Mouse (Mus musculus): ENCODE measurements around the gene Asb3.

The Asb3 gene

GRCm38 (mm10) chr11:30885171-30885871 lies at the start of gene Asb3, which contains the start of gene Gpr75:
TSS of gene Asb3 (plus strand) at chr11:30885416.
TSS of gene Gpr75 (plus strand) at chr11:30885358.
- DNase-seq (ENCODE audit: low read depth, low spot score) = no peak

- no peak for DNase-seq (ENCODE audit: low read depth, low spot score)
Observed at GRCm38 (mm10) chr11:30838793-30839192, 46.4 kb upstream of the Asb3 start.

- no peak for DNase-seq (ENCODE audit: low read depth, low spot score)
Observed at GRCm38 (mm10) chr11:30844355-30844754, 40.9 kb upstream of the Asb3 start.

- no peak for DNase-seq (ENCODE audit: low read depth, low spot score)
Observed at GRCm38 (mm10) chr11:30872425-30872824, 12.8 kb upstream of the Asb3 start.

GRCm38 (mm10) chr11:30888153-30888552 lies 2.9 kb downstream of the Asb3 start:
- no peak for DNase-seq (ENCODE audit: low read depth, low spot score)

- no peak for DNase-seq (ENCODE audit: low read depth, low spot score)
Observed at GRCm38 (mm10) chr11:30896201-30896600, 11.0 kb downstream of the Asb3 start.

GRCm38 (mm10) chr11:30899312-30899711 lies 14.1 kb downstream of the Asb3 start:
- no peak for DNase-seq (ENCODE audit: low read depth, low spot score)

GRCm38 (mm10) chr11:30912311-30912710 lies 27.1 kb downstream of the Asb3 start:
- DNase-seq (ENCODE audit: low read depth, low spot score) = no peak

- DNase-seq (ENCODE audit: low read depth, low spot score) = no peak
Observed at GRCm38 (mm10) chr11:30920641-30921040, 35.4 kb downstream of the Asb3 start.

- DNase-seq (ENCODE audit: low read depth, low spot score) = no peak
Observed at GRCm38 (mm10) chr11:30923283-30923682, 38.1 kb downstream of the Asb3 start.

- no peak for DNase-seq (ENCODE audit: low read depth, low spot score)
Observed at GRCm38 (mm10) chr11:30928079-30928478, 42.9 kb downstream of the Asb3 start.

GRCm38 (mm10) chr11:30928498-30928897 lies 43.3 kb downstream of the Asb3 start:
- no peak for DNase-seq (ENCODE audit: low read depth, low spot score)

GRCm38 (mm10) chr11:30943522-30943921 lies 58.3 kb downstream of the Asb3 start:
- DNase-seq (ENCODE audit: low read depth, low spot score) = no peak

- no peak for DNase-seq (ENCODE audit: low read depth, low spot score)
Observed at GRCm38 (mm10) chr11:30952829-30953228, 67.6 kb downstream of the Asb3 start.

- DNase-seq (ENCODE audit: low read depth, low spot score) = no peak
Observed at GRCm38 (mm10) chr11:30953469-30954154, 68.4 kb downstream of the Asb3 start.

GRCm38 (mm10) chr11:30954279-30954725 lies 69.1 kb downstream of the Asb3 start, which contains the start of gene Erlec1:
TSS of gene Erlec1 (minus strand) at chr11:30954335.
- peak; percentile 93 for DNase-seq (ENCODE audit: low read depth, low spot score)

GRCm38 (mm10) chr11:30985237-30985636 lies 100.0 kb downstream of the Asb3 start:
- no peak for DNase-seq (ENCODE audit: low read depth, low spot score)

- peak; percentile 91 for DNase-seq (ENCODE audit: low read depth, low spot score)
Observed at GRCm38 (mm10) chr11:30985877-30986624, 100.8 kb downstream of the Asb3 start, which contains the start of gene Chac2. TSS of gene Chac2 (minus strand) at chr11:30986350.

GRCm38 (mm10) chr11:30986625-30987017 lies 101.4 kb downstream of the Asb3 start:
- no peak for DNase-seq (ENCODE audit: low read depth, low spot score)

GRCm38 (mm10) chr11:30996670-30997069 lies 111.5 kb downstream of the Asb3 start:
- DNase-seq (ENCODE audit: low read depth, low spot score) = no peak

- DNase-seq (ENCODE audit: low read depth, low spot score) = no peak
Observed at GRCm38 (mm10) chr11:30998199-30998598, 113.0 kb downstream of the Asb3 start.

GRCm38 (mm10) chr11:30998704-30999103 lies 113.5 kb downstream of the Asb3 start:
- no peak for DNase-seq (ENCODE audit: low read depth, low spot score)

Measured in CD4-positive helper T cell, adult 2 months (primary cell).